Mouse (Mus musculus) neural tube, embryonic 12.5 days (tissue): ENCODE measurements around the gene Rasgrf2. TPM values are rescaled to one million over a fixed set of nuclear protein-coding genes. Genes with fewer than 3 reads are reported as not detected.
A peak's percentile ranks its signal among the peaks of the same experiment; 100 is the strongest.
"Not testable (repeated sequence)": the region's sequence is repeated elsewhere in the genome, so short reads cannot be mapped to it uniquely, and the experiment has no call there.

Experiments
- ATAC-seq: fragments of 200-750 bp; cut with Nextera tagmentation; 2 replicates; pipeline ENCODE4 v1.8.0; 2017; ENCODE audit warnings: low read depth, mild to moderate bottlenecking, moderate TSS enrichment, moderate library complexity; ENCODE audit not compliant: low FRiP score
- H3K27ac ChIP-seq: fragments of 300-500 bp; sonication (generic); 2 replicates; pipeline ENCODE4 v1.5.1; 2016
- H3K27me3 ChIP-seq: fragments of 300-500 bp; sonication (generic); replicated peaks from 2 replicates; pipeline ENCODE4 v1.6.1; 2016; ENCODE audit warnings: mild to moderate bottlenecking
- H3K36me3 ChIP-seq: fragments of 300-500 bp; sonication (generic); 2 replicates; pipeline ENCODE4 v1.6.1; 2016; ENCODE audit warnings: mild to moderate bottlenecking
- H3K4me1 ChIP-seq: fragments of 300-500 bp; sonication (generic); 2 replicates; pipeline ENCODE4 v1.6.1; 2016
- H3K4me2 ChIP-seq: fragments of 300-500 bp; sonication (generic); replicated peaks from 2 replicates; pipeline ENCODE4 v1.6.1; 2016; ENCODE audit warnings: mild to moderate bottlenecking
- H3K4me3 ChIP-seq: fragments of 300-500 bp; sonication (generic); 2 replicates; pipeline ENCODE4 v1.5.1; 2016
- H3K9ac ChIP-seq: fragments of 300-500 bp; sonication (generic); 2 replicates; pipeline ENCODE4 v1.6.1; 2016; ENCODE audit warnings: mild to moderate bottlenecking
- H3K9me3 ChIP-seq: fragments of 300-500 bp; sonication (generic); 2 replicates; pipeline ENCODE4 v1.6.1; 2016; ENCODE audit warnings: mild to moderate bottlenecking
- WGBS: fragments of 180-500 bp; shearing (Covaris S2); methylation state at CpG from one replicate; pipeline ENCODE4 v1.1.7; 2016; 5-methylcytosine and 5-hydroxymethylcytosine counted together
- polyA plus RNA-seq: library from polyadenylated mRNA; unstranded; fragments of >200 nt; fragmentation: Nextera tagmentation; extraction: Ambion mirVana; gene quantifications from 2 replicates; pipeline ENCODE4 v1.2.1, GENCODE M21; 2016

The Rasgrf2 gene
- 0.52 and 0.56 TPM in 2 replicates for polyA plus RNA-seq

- Histone ChIP-seq H3K27me3 (peaks cover 19% of the 10 kb centered on the region), H3K4me1 (peaks cover 12% of the 10 kb centered on the region), H3K9me3 (no peaks in the 10 kb centered on the region), H3K27ac (no peak within 1 kb of the TSS), H3K36me3 (no peaks in the 10 kb centered on the region), H3K4me2 (peak within 1 kb of the TSS; percentile 96), H3K9ac (peak within 1 kb of the TSS; percentile 53; the same call in 1 of the 2 replicates), H3K4me3 (peak within 1 kb of the TSS; percentile 51)
- peak; percentile 92 for ATAC-seq
- 2% methylated on average over 70 of the region's 70 CpGs for WGBS
Measured at GRCm38 (mm10) chr13:92131384-92132150, at the start of gene Rasgrf2. Rasgrf2 (minus strand) TSS chr13:92131656.

GRCm38 (mm10) chr13:92172686-92173085 lies 41.2 kb upstream of the Rasgrf2 start:
- H3K36me3 ChIP-seq, ATAC-seq, H3K4me3 ChIP-seq, H3K4me2 ChIP-seq, H3K4me1 ChIP-seq, H3K9ac ChIP-seq, H3K9me3 ChIP-seq, H3K27ac ChIP-seq, H3K27me3 ChIP-seq: not testable (repeated sequence)
- 85% methylated on average over 8 of the region's 8 CpGs for WGBS

- Histone ChIP-seq H3K4me2 (no peak overlapping the region), H3K4me3 (no peak overlapping the region), H3K27ac (no peak overlapping the region), H3K36me3 (no peaks in the 10 kb centered on the region), H3K9me3 (peaks cover 7% of the 10 kb centered on the region), H3K9ac (no peak overlapping the region), H3K27me3 (no peaks in the 10 kb centered on the region), H3K4me1 (no peaks in the 10 kb centered on the region)
- no peak for ATAC-seq
- WGBS: 81% methylated on average over 3 of the region's 3 CpGs
Measured at GRCm38 (mm10) chr13:92150551-92150950, 19.1 kb upstream of the Rasgrf2 start.

GRCm38 (mm10) chr13:92148858-92149257 lies 17.4 kb upstream of the Rasgrf2 start:
- Histone ChIP-seq H3K27me3 (no peaks in the 10 kb centered on the region), H3K4me2 (no peak overlapping the region), H3K36me3 (no peaks in the 10 kb centered on the region), H3K4me1 (no peaks in the 10 kb centered on the region), H3K9me3 (peaks cover 15% of the 10 kb centered on the region), H3K4me3 (no peak overlapping the region), H3K9ac (no peak overlapping the region), H3K27ac (no peak overlapping the region)
- 87% methylated on average over 4 of the region's 4 CpGs for WGBS
- ATAC-seq: no peak

- Histone ChIP-seq H3K27me3 (peaks cover 19% of the 10 kb centered on the region), H3K4me3 (no peak overlapping the region), H3K4me1 (peaks cover 12% of the 10 kb centered on the region), H3K9me3 (no peaks in the 10 kb centered on the region), H3K27ac (no peak overlapping the region), H3K9ac (no peak overlapping the region), H3K4me2 (no peak overlapping the region), H3K36me3 (no peaks in the 10 kb centered on the region)
- WGBS: 87% methylated on average over 3 of the region's 3 CpGs
- no peak for ATAC-seq
Measured at GRCm38 (mm10) chr13:92134792-92135191, 3.3 kb upstream of the Rasgrf2 start.

- peaks cover 12% of the 10 kb centered on the region for H3K4me1 ChIP-seq
- H3K9me3 ChIP-seq: no peaks in the 10 kb centered on the region
- no peak for ATAC-seq
- H3K4me2 ChIP-seq: no peak overlapping the region
- H3K27me3 ChIP-seq: peaks cover 19% of the 10 kb centered on the region
- no peak overlapping the region for H3K9ac ChIP-seq
- no peaks in the 10 kb centered on the region for H3K36me3 ChIP-seq
- H3K27ac ChIP-seq: no peak overlapping the region
- H3K4me3 ChIP-seq: no peak overlapping the region
- 78% methylated on average over 2 of the region's 2 CpGs for WGBS
Measured at GRCm38 (mm10) chr13:92132599-92132998, 1.1 kb upstream of the Rasgrf2 start.

GRCm38 (mm10) chr13:92130994-92131383 lies 467 bp downstream of the Rasgrf2 start:
- H3K36me3 ChIP-seq: no peaks in the 10 kb centered on the region
- ATAC-seq: peak; percentile 63
- H3K9ac ChIP-seq: 0 out of 2 replicates have a peak overlapping the region, but pooled peaks have one; percentile 53
- peaks cover 12% of the 10 kb centered on the region for H3K4me1 ChIP-seq
- H3K4me3 ChIP-seq: peak overlapping the region; percentile 51
- peak overlapping the region; percentile 96 for H3K4me2 ChIP-seq
- H3K9me3 ChIP-seq: no peaks in the 10 kb centered on the region
- 9% methylated on average over 22 of the region's 22 CpGs for WGBS
- no peak overlapping the region for H3K27ac ChIP-seq
- H3K27me3 ChIP-seq: peaks cover 19% of the 10 kb centered on the region

GRCm38 (mm10) chr13:92129877-92130276 lies 1.6 kb downstream of the Rasgrf2 start:
- Histone ChIP-seq H3K9ac (no peak overlapping the region), H3K4me1 (peaks cover 12% of the 10 kb centered on the region), H3K36me3 (no peaks in the 10 kb centered on the region), H3K4me3 (no peak overlapping the region), H3K27ac (no peak overlapping the region), H3K27me3 (peaks cover 19% of the 10 kb centered on the region), H3K4me2 (no peak overlapping the region), H3K9me3 (no peaks in the 10 kb centered on the region)
- 79% methylated on average over 4 of the region's 4 CpGs for WGBS
- ATAC-seq: no peak

GRCm38 (mm10) chr13:92125902-92126301 lies 5.6 kb downstream of the Rasgrf2 start:
- no peak overlapping the region for H3K4me2 ChIP-seq
- no peak overlapping the region for H3K27ac ChIP-seq
- no peak overlapping the region for H3K9ac ChIP-seq
- H3K4me3 ChIP-seq: no peak overlapping the region
- no peak for ATAC-seq
- no peaks in the 10 kb centered on the region for H3K36me3 ChIP-seq
- peaks cover under 1% of the 10 kb centered on the region; the same call in 1 of the 2 replicates for H3K4me1 ChIP-seq
- WGBS: 92% methylated on average over 5 of the region's 5 CpGs
- peaks cover 6% of the 10 kb centered on the region for H3K27me3 ChIP-seq
- no peaks in the 10 kb centered on the region for H3K9me3 ChIP-seq

GRCm38 (mm10) chr13:92119623-92120022 lies 11.8 kb downstream of the Rasgrf2 start:
- H3K9ac ChIP-seq: no peak overlapping the region
- H3K27ac ChIP-seq: no peak overlapping the region
- no peaks in the 10 kb centered on the region for H3K4me1 ChIP-seq
- H3K4me2 ChIP-seq: no peak overlapping the region
- H3K27me3 ChIP-seq: no peaks in the 10 kb centered on the region
- no peak overlapping the region for H3K4me3 ChIP-seq
- no peaks in the 10 kb centered on the region for H3K9me3 ChIP-seq
- WGBS: 82% methylated on average over 5 of the region's 5 CpGs
- no peak for ATAC-seq
- H3K36me3 ChIP-seq: no peaks in the 10 kb centered on the region

GRCm38 (mm10) chr13:92114076-92114475 lies 17.4 kb downstream of the Rasgrf2 start:
- Histone ChIP-seq H3K9me3 (no peaks in the 10 kb centered on the region), H3K36me3 (no peaks in the 10 kb centered on the region), H3K4me2 (no peak overlapping the region), H3K9ac (no peak overlapping the region), H3K4me1 (no peaks in the 10 kb centered on the region), H3K27me3 (no peaks in the 10 kb centered on the region), H3K27ac (no peak overlapping the region), H3K4me3 (no peak overlapping the region)
- WGBS: 72% methylated on average over 3 of the region's 3 CpGs
- no peak for ATAC-seq

GRCm38 (mm10) chr13:92108237-92108636 lies 23.2 kb downstream of the Rasgrf2 start:
- H3K27ac ChIP-seq: no peak overlapping the region

GRCm38 (mm10) chr13:92104259-92104658 lies 27.2 kb downstream of the Rasgrf2 start:
- ATAC-seq: no peak
- 75% methylated on average over 7 of the region's 7 CpGs for whole genome bisulfite sequencing
- Histone ChIP-seq H3K27me3 (no peaks in the 10 kb centered on the region), H3K4me2 (no peak overlapping the region), H3K36me3 (no peaks in the 10 kb centered on the region), H3K4me1 (no peaks in the 10 kb centered on the region), H3K27ac (no peak overlapping the region), H3K9me3 (no peaks in the 10 kb centered on the region), H3K4me3 (no peak overlapping the region), H3K9ac (no peak overlapping the region)

More at GRCm38 (mm10) chr13:92108237-92108636, 23.2 kb downstream of the Rasgrf2 start:
- Histone ChIP-seq H3K4me1 (no peaks in the 10 kb centered on the region), H3K4me2 (no peak overlapping the region), H3K27me3 (no peaks in the 10 kb centered on the region), H3K9me3 (no peaks in the 10 kb centered on the region), H3K9ac (no peak overlapping the region), H3K4me3 (no peak overlapping the region), H3K36me3 (no peaks in the 10 kb centered on the region)
- 78% methylated on average over 4 of the region's 4 CpGs for WGBS
- no peak for ATAC-seq
